Mouse (Mus musculus) midbrain, embryonic 14.5 days (tissue): ENCODE measurements around the gene Adam22. TPM values are rescaled to one million over a fixed set of nuclear protein-coding genes. Genes with fewer than 3 reads are reported as not detected.

Source experiments
- ATAC-seq: fragments of 200-750 bp; cut with Nextera tagmentation; 2 replicates; pipeline ENCODE4 v1.8.0; 2017; ENCODE audit warnings: moderate number of reproducible peaks, moderate library complexity; ENCODE audit not compliant: low FRiP score, low TSS enrichment
- DNase-seq: peaks from one replicate; pipeline ENCODE4 v3.0.0-alpha.2; 2015
- H3K27ac ChIP-seq: fragments of 300-500 bp; sonication (generic); replicated peaks from 2 replicates; pipeline ENCODE4 v1.5.1; 2014; ENCODE audit warnings: mild to moderate bottlenecking, low read depth, low read length, moderate library complexity
- H3K27me3 ChIP-seq: fragments of 300-500 bp; sonication (generic); 2 replicates; pipeline ENCODE4 v1.6.1; 2014; ENCODE audit warnings: low read length, control low read depth, mixed read lengths; ENCODE audit not compliant: control insufficient read depth, insufficient read depth
- H3K36me3 ChIP-seq: fragments of 300-500 bp; sonication (generic); 2 replicates; pipeline ENCODE4 v1.6.1; 2014; ENCODE audit warnings: low read length, control low read depth; ENCODE audit not compliant: control insufficient read depth, insufficient read depth
- H3K4me1 ChIP-seq: fragments of 300-500 bp; sonication (generic); 2 replicates; pipeline ENCODE4 v1.6.1; 2014; ENCODE audit warnings: mild to moderate bottlenecking, antibody characterized with exemption, low read length, control low read depth; ENCODE audit not compliant: control insufficient read depth, insufficient read depth
- H3K4me2 ChIP-seq: fragments of 300-500 bp; sonication (generic); 2 replicates; pipeline ENCODE4 v1.6.1; 2014; ENCODE audit warnings: mild to moderate bottlenecking, low read length, moderate library complexity
- H3K4me3 ChIP-seq: fragments of 300-500 bp; sonication (generic); replicated peaks from 2 replicates; pipeline ENCODE4 v1.5.1; 2014; ENCODE audit warnings: low read depth, low read length
- H3K9ac ChIP-seq: fragments of 300-500 bp; sonication (generic); replicated peaks from 2 replicates; pipeline ENCODE4 v1.6.1; 2014; ENCODE audit warnings: mild to moderate bottlenecking, low read length, moderate library complexity
- H3K9me3 ChIP-seq: fragments of 300-500 bp; sonication (generic); 2 replicates; pipeline ENCODE4 v1.6.1; 2016; ENCODE audit warnings: low read length, control low read depth, mixed read lengths; ENCODE audit not compliant: control insufficient read depth
- WGBS: fragments of 180-500 bp; shearing (Covaris S2); extraction: QIAGEN DNeasy Blood & Tissue Kit; methylation state at CpG from one replicate; pipeline ENCODE4 v1.1.7; 2014; 5-methylcytosine and 5-hydroxymethylcytosine counted together
- polyA plus RNA-seq: library from polyadenylated mRNA; unstranded; fragments of >200 nt; fragmentation: Nextera tagmentation; extraction: Ambion mirVana; gene quantifications from 2 replicates; pipeline ENCODE4 v1.2.1, GENCODE M21; 2014

The Adam22 gene
- polyA plus RNA-seq, 1 experiment from 2014 or later = 48.9 TPM

DNA sequence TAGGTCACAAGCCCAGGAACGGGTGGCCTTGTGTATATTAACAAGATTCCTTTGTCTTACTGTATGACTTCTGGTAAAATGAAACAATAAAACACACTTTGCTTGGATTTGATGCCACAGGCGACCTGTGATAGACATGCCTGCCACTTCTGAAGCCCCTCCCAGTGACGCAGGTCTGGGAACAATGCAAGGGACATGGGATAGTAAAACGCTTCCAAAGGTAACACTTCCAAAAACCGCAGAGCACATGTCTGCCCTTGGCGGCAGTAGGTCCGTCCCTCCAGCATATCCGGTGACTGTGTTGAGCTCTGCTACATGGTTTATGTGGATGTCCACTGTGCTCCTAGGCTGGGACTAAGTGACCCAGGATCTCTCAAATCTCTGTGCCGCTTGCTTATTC, 294.6 kb downstream of the Adam22 start:
- DNase-seq = no peak
- H3K4me1 ChIP-seq = no peaks in the 10 kb centered on the region
- peaks cover 9% of the 10 kb centered on the region for H3K36me3 ChIP-seq
- no peak overlapping the region for H3K27ac ChIP-seq
- H3K9me3 ChIP-seq = no peaks in the 10 kb centered on the region
- H3K4me3 ChIP-seq = no peak overlapping the region
- no peaks in the 10 kb centered on the region for H3K27me3 ChIP-seq
- no peak overlapping the region for H3K4me2 ChIP-seq
- no peak for ATAC-seq
- 90% methylated on average over 9 of the region's 9 CpGs for WGBS
- no peak overlapping the region for H3K9ac ChIP-seq

DNA sequence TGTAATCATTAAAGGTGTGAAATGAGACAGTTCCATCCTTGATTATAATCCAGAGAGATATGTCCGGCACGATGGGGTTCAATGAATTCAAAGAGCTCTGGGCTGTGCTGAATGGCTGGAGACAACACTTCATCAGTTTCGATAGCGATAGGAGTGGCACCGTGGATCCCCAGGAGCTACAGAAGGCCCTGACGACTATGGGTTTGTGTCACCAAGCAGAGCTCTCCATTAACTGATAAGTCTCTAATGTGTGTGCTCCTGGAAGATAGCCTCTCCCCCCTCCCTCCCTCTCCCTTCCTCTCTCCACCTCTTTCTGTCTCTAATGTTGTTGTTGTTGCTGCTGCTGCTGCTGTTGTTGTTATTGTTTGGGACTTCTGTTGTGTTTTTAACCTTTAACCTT, 304.8 kb downstream of the Adam22 start:
- Histone ChIP-seq H3K4me2 (no peak overlapping the region), H3K27ac (no peak overlapping the region), H3K9ac (no peak overlapping the region), H3K9me3 (no peaks in the 10 kb centered on the region), H3K4me3 (no peak overlapping the region), H3K27me3 (no peaks in the 10 kb centered on the region), H3K4me1 (no peaks in the 10 kb centered on the region), H3K36me3 (peaks cover 54% of the 10 kb centered on the region)
- DNase-seq = no peak
- 68% methylated on average over 6 of the region's 6 CpGs for WGBS
- ATAC-seq = no peak

DNA sequence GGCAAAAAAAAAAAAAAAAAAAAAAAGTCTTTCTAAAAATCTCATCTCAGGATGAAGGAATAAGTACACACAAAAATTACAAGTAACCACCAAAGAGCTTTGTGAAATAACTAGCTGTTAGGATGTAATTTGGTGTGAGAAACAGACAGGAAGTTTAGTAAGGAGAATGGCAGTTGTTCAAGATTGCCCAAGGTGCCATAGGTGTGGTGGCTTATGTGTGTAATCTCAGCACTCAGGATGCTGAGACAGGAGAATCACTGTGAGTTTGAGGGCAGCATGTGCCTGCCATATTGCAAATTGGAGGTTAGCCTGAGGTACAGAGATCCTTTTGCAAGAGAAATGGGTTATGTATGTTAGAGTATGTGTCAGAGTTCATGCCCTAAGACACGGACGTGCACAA, 305.5 kb downstream of the Adam22 start:
- H3K9ac ChIP-seq = no peak overlapping the region
- no peak overlapping the region for H3K27ac ChIP-seq
- no peaks in the 10 kb centered on the region for H3K27me3 ChIP-seq
- H3K36me3 ChIP-seq = peaks cover 54% of the 10 kb centered on the region
- peaks cover under 1% of the 10 kb centered on the region; the same call in 1 of the 2 replicates for H3K4me1 ChIP-seq
- no peak overlapping the region for H3K4me3 ChIP-seq
- 93% methylated on average over 2 of the region's 2 CpGs for whole genome bisulfite sequencing
- no peak for ATAC-seq
- no peak for DNase-seq
- no peak overlapping the region for H3K4me2 ChIP-seq
- H3K9me3 ChIP-seq = no peaks in the 10 kb centered on the region

DNA sequence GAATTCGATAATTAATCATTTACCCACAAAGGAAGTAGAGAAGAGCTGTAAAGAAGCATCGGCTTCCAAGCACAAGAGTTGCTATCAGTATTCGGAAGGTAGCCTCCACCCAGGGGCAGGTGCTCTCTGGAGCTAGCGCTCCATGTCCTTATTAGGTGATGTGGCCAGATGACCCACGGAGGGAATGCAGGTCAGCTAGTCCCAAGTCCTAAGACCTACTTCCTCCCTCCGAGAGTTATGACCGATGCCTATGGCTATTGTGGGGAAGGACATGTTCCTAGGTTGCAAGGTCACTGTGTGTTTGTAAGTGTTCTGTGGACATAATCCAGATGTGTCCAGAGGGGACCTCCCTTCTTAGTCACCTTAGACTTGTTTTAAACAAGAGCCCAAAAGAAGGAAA, 309.9 kb downstream of the Adam22 start:
- no peaks in the 10 kb centered on the region for H3K9me3 ChIP-seq
- WGBS = 94% methylated on average over 7 of the region's 7 CpGs
- no peaks in the 10 kb centered on the region for H3K27me3 ChIP-seq
- H3K27ac ChIP-seq = no peak overlapping the region
- no peak overlapping the region for H3K9ac ChIP-seq
- H3K36me3 ChIP-seq = peaks cover 23% of the 10 kb centered on the region
- DNase-seq (no peak), ATAC-seq (no peak)
- no peak overlapping the region for H3K4me3 ChIP-seq
- peaks cover 8% of the 10 kb centered on the region for H3K4me1 ChIP-seq
- no peak overlapping the region for H3K4me2 ChIP-seq

DNA sequence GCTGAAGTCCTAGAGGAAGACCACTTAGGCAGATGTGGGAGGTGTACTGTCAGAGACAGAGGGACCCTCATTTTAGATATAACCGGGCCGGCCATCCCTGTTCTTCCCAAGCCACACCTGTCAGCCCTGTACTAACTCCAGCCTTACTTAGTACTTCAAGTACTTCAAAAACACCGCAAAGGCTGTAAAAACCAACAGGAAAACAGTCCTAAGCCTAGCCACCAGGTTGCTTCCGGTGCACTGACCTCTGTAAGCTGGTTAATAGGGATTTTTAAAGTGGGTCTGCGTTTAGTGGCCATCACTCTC, 311.0 kb downstream of the Adam22 start:
- Histone ChIP-seq H3K4me3 (peak overlapping the region; percentile 77), H3K27ac (no peak overlapping the region)
- ATAC-seq = peak; percentile 21; the same call in 1 of the 2 replicates

DNA sequence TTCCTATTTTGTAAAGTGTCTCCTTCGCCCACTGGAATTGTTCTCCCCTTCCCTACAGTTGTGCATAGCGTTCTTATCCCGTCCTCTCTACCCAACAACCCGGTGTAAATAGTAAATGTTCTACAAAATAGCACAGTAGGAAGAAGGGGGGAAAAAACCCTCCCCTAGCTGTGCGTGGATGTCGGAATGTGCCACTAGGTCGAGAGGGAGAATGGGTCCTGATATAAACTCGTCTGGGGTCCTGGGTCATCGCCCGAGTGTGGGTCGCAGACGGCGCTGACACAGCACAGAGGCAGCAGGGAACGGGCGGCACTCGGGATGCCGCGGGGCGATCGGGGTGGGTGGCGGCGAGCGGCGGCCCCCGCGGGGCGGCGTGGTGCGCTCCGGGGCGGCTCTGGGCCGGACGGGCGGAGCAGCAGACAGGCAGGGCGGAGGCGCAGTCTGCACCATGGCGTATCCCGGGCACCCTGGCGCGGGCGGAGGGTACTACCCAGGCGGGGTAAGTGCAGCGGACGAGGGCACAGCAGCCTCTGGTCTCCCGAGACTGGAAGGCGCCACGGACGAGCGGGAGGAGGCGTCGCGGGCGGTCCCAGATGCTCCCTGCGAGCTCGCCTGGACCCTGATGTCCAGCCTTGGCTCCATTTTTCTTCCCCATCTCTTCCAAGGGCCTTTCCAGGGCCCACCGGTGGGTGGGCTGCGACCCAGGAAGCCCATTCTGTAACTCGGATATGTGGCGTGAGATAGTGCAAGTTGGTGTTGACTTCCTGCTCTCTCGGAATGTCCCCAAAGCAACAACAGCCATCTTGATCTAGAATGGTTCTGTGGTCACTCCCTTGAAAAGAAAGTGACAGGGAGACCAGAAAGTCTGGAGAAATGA, 311.6 kb downstream of the Adam22 start:
- WGBS = 1% methylated on average over 59 of the region's 60 CpGs

More for the DNA sequence above, 311.0 kb downstream of the Adam22 start:
- Histone ChIP-seq H3K9me3 (no peaks in the 10 kb centered on the region), H3K4me2 (peak overlapping the region; percentile 68), H3K4me1 (peaks cover 8% of the 10 kb centered on the region), H3K9ac (peak overlapping the region; percentile 85), H3K27me3 (no peaks in the 10 kb centered on the region), H3K36me3 (peaks cover 22% of the 10 kb centered on the region)
- peak; percentile 4 for DNase-seq
- 69% methylated on average over 5 of the region's 5 CpGs for WGBS

DNA sequence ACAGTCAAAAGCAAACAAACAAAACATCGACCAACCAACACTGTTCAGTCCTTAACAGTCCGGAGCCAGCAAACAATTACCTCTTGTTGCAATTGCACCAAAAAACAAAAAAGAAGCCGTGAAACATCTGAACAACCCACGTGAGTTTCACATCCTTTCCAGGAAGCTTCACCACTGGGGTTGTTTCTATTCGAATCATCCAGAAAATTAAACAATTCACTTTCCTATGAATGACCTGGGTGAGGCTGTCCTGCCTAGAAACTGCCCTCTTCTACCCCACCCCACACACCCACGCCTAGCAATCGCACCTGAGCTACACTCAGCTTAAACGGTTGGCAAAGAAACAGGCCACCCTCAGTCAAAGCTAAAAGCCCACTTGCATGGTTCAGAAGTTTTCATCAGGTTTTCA, 312.2 kb downstream of the Adam22 start:
- peak overlapping the region; percentile 85; the same call in 1 of the 2 replicates for H3K9ac ChIP-seq
- H3K4me2 ChIP-seq = peak overlapping the region; percentile 68
- peaks cover 10% of the 10 kb centered on the region for H3K36me3 ChIP-seq
- H3K9me3 ChIP-seq = no peaks in the 10 kb centered on the region
- H3K4me1 ChIP-seq = peaks cover 8% of the 10 kb centered on the region
- WGBS = 37% methylated on average over 8 of the region's 8 CpGs
- ATAC-seq = no peak
- no peak for DNase-seq
- H3K4me3 ChIP-seq = peak overlapping the region; percentile 77
- no peaks in the 10 kb centered on the region for H3K27me3 ChIP-seq
- no peak overlapping the region for H3K27ac ChIP-seq

More for the DNA sequence above, 311.6 kb downstream of the Adam22 start:
- H3K4me3 ChIP-seq = peak overlapping the region; percentile 77
- peak overlapping the region; percentile 83 for H3K27ac ChIP-seq
- ATAC-seq (peak; percentile 96), DNase-seq (peak; percentile 78)
- peaks cover 8% of the 10 kb centered on the region for H3K4me1 ChIP-seq
- H3K36me3 ChIP-seq = peaks cover 16% of the 10 kb centered on the region
- H3K9me3 ChIP-seq = no peaks in the 10 kb centered on the region
- H3K9ac ChIP-seq = peak overlapping the region; percentile 85
- H3K27me3 ChIP-seq = no peaks in the 10 kb centered on the region
- peak overlapping the region; percentile 68 for H3K4me2 ChIP-seq

DNA sequence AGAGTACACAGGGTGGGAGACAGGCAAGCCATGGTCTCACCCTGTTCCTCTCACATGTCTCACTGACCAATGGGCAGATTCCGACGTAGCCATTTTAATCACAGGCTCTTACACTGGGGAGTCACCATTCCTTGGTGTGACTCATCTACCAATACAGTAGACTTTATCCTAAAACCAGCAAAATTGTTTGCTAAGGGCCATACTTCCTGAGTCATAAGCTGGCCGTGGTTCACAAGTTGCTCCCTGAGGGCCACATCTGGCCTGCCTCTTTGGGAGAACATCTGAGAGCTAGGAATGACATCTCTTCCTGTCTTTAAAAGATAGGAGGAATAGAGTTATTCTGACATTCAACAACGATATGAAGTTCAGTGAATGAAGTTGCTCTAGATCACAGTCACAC, 314.1 kb downstream of the Adam22 start:
- no peak for DNase-seq
- WGBS = 96% methylated on average over 4 of the region's 4 CpGs
- H3K27ac ChIP-seq = no peak overlapping the region

DNA sequence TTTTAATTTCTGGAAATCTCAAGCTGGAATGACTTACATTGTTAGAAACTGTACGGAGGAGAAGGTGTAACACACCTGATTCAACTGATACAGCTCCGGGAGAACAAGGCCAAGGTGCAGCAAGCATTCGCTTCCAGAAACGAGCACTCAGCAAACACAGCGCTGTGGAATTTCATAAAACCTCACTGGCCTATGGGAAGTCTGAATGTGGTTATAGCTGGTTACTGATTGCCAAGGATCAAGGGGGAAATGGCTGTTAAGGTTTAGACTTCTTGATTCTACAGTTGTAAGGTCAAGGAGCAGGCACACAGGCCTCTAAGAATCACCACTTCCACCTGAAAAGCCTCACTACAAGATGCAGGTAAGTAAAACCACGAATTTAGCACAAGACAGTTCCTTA, 322.1 kb downstream of the Adam22 start, which contains the start of gene Sri:
TSS of gene Sri (plus strand) at position 224 of the 400 bp plus-strand sequence.
- H3K9me3 ChIP-seq = no peaks in the 10 kb centered on the region
- no peaks in the 10 kb centered on the region for H3K27me3 ChIP-seq
- H3K9ac ChIP-seq = no peak within 1 kb of the TSS
- no peak within 1 kb of the TSS for H3K4me3 ChIP-seq
- DNase-seq (no peak), ATAC-seq (no peak)
- no peak within 1 kb of the TSS for H3K27ac ChIP-seq
- 89% methylated on average over 6 of the region's 6 CpGs for WGBS
- no peaks in the 10 kb centered on the region for H3K36me3 ChIP-seq
- H3K4me1 ChIP-seq = no peaks in the 10 kb centered on the region
- no peak within 1 kb of the TSS for H3K4me2 ChIP-seq

More for the DNA sequence above, 314.1 kb downstream of the Adam22 start:
- Histone ChIP-seq H3K36me3 (0 out of 2 replicates have a peak, but pooled peaks cover 2% of the 10 kb centered on the region), H3K9ac (no peak overlapping the region), H3K4me1 (peaks cover 8% of the 10 kb centered on the region), H3K9me3 (no peaks in the 10 kb centered on the region), H3K4me2 (no peak overlapping the region), H3K4me3 (no peak overlapping the region), H3K27me3 (no peaks in the 10 kb centered on the region)
- no peak for ATAC-seq
